9 mouse cellular contexts compared by ENCODE assay signal in genomic region chr5:137654746-137655145, GRCm38 (mm10). TPM values are rescaled to one million over a fixed set of nuclear protein-coding genes. Genes with fewer than 3 reads are reported as not detected.
A peak's percentile ranks its signal among the peaks of the same experiment; 100 is the strongest.
DNase-seq lines count a peak whose midpoint lies in the region; ATAC-seq and TF ChIP-seq lines count a peak whose summit lies in the region.
"Had no signal": no experiment of that assay in that cellular context is flagged by ENCODE, and none has a peak within 500 bp of the region (broad histone marks: within the 10 kb centered on the region; RNA-seq: fewer than 3 reads in every experiment).

No protein-coding gene starts in this region.

- H3K4me2 ChIP-seq in intestine, embryonic 16.5 days (ENCODE audit: low read depth, low read length): no peak overlapping the region
- H3K4me2 ChIP-seq: lung, embryonic 15.5 days had no signal

- no peaks in the 10 kb centered on the region for H3K9me3 ChIP-seq in intestine, embryonic 16.5 days (ENCODE audit: control insufficient read depth, low read length)
- H3K9me3 ChIP-seq: lung, embryonic 15.5 days had no signal

- TF ChIP-seq CTCF in bone marrow, adult 2 months (IDR thresholded peaks at IDR 0.05; ENCODE audit: control insufficient read depth, insufficient read depth, low read length): 0 out of 2 replicates have a peak, but pooled peaks have one; percentile 13

- H3K27me3 ChIP-seq in intestine, embryonic 16.5 days (replicated peaks; ENCODE audit: control insufficient read depth, insufficient read depth, low read length): no peaks in the 10 kb centered on the region
- H3K27me3 ChIP-seq: lung, embryonic 15.5 days had no signal

- ATAC-seq in cerebellum, adult (ENCODE audit: insufficient number of reproducible peaks, low FRiP score, low TSS enrichment): no peak
- ATAC-seq in intestine, embryonic 16.5 days: no peak

- H3K9ac ChIP-seq in intestine, embryonic 16.5 days (ENCODE audit: low read depth, low read length): no peak overlapping the region
- H3K9ac ChIP-seq: lung, embryonic 15.5 days had no signal

- peaks cover 11% of the 10 kb centered on the region for H3K36me3 ChIP-seq in intestine, embryonic 16.5 days (ENCODE audit: control insufficient read depth, insufficient read depth, low read length)

- no peak overlapping the region for H3K4me3 ChIP-seq in bone marrow, adult 2 months (replicated peaks; ENCODE audit: control insufficient read depth, low read depth, low read length)
- no peak overlapping the region for H3K4me3 ChIP-seq in intestine, embryonic 16.5 days (ENCODE audit: low read length)
- H3K4me3 ChIP-seq: lung, embryonic 15.5 days had no signal

- 69% methylated on average over 7 of the region's 7 CpGs for WGBS in bone marrow, adult 2 months
- 75% methylated on average over 7 of the region's 7 CpGs for WGBS in intestine, embryonic 16.5 days

- no peak overlapping the region for H3K27ac ChIP-seq in bone marrow, adult 2 months (ENCODE audit: control insufficient read depth, insufficient read depth, low read depth, low read length, poor library complexity)
- no peak overlapping the region for H3K27ac ChIP-seq in intestine, embryonic 16.5 days (ENCODE audit: low read length)
- H3K27ac ChIP-seq: lung, embryonic 15.5 days had no signal

- DNase-seq in heart, postnatal 4 days: peak; percentile 51
- no peak for DNase-seq in heart, postnatal 36 days
- peak; percentile 53 for DNase-seq in thymus, postnatal 0 days (ENCODE audit: low spot score)
- no peak for DNase-seq in thymus, adult 18-20 months
- no peak for DNase-seq in right cerebral cortex, adult 18-20 months

- no peak for TF ChIP-seq POLR2A in bone marrow, adult 2 months (IDR thresholded peaks at IDR 0.05; ENCODE audit: borderline replicate concordance, control insufficient read depth, low read depth, low read length)

- intact Hi-C loops in heart, postnatal 36 days (cut with DNase I): no loop called here

- H3K4me1 ChIP-seq in bone marrow, adult 2 months (ENCODE audit: control insufficient read depth, insufficient read depth, low read length): no peaks in the 10 kb centered on the region
- peaks cover 13% of the 10 kb centered on the region for H3K4me1 ChIP-seq in intestine, embryonic 16.5 days (ENCODE audit: control insufficient read depth, insufficient read depth, low read length)

RNA-seq across cellular contexts. Expression of gene Irs3, which starts 9.2 kb away (rescaled TPM):
- total RNA-seq in heart, postnatal 4 days (2021): not detected
- total RNA-seq in heart, postnatal 36 days (2021): under 1 TPM; 0.14 to 0.75 TPM
- 0.09 TPM in 1 of 2 replicates, not detected in the other for polyA plus RNA-seq in thymus, postnatal 0 days (2015; fragmentation: Nextera tagmentation; extraction: Ambion mirVana)
- 0.77 TPM in 1 of 2 replicates, not detected in the other for polyA plus RNA-seq in bone marrow, adult 2 months (2011; ENCODE audit: insufficient read depth, insufficient read length, low replicate concordance, missing spikeins)
- polyA plus RNA-seq in intestine, embryonic 16.5 days (2015; fragmentation: Nextera tagmentation; extraction: Ambion mirVana): 0.23 and 0.27 TPM in 2 replicates

RNA-seq across cellular contexts. Expression of gene Sap25, which starts 13.6 kb away (rescaled TPM):
- 1 to 10 TPM; 1.8 to 2.2 TPM for total RNA-seq in heart, postnatal 4 days (2021)
- 1 to 10 TPM; 1.2 to 1.7 TPM for total RNA-seq in heart, postnatal 36 days (2021)
- polyA plus RNA-seq in thymus, postnatal 0 days (2015; fragmentation: Nextera tagmentation; extraction: Ambion mirVana): 30.0 and 32.9 TPM in 2 replicates
- 65.6 and 161 TPM in 2 replicates for polyA plus RNA-seq in bone marrow, adult 2 months (2011; ENCODE audit: insufficient read depth, insufficient read length, low replicate concordance, missing spikeins)
- 6.4 and 8.1 TPM in 2 replicates for polyA plus RNA-seq in intestine, embryonic 16.5 days (2015; fragmentation: Nextera tagmentation; extraction: Ambion mirVana)

RNA-seq across cellular contexts. Expression of gene Gm20605, which starts 25.8 kb away (rescaled TPM):
- total RNA-seq in heart, postnatal 4 days (2021): 1 to 10 TPM; 4.8 to 6.6 TPM
- total RNA-seq in heart, postnatal 36 days (2021): 1 to 10 TPM; 3.9 to 4.9 TPM
- 16.7 and 20.8 TPM in 2 replicates for polyA plus RNA-seq in thymus, postnatal 0 days (2015; fragmentation: Nextera tagmentation; extraction: Ambion mirVana)
- 24.9 and 41.6 TPM in 2 replicates for polyA plus RNA-seq in bone marrow, adult 2 months (2011; ENCODE audit: insufficient read depth, insufficient read length, low replicate concordance, missing spikeins)
- polyA plus RNA-seq in intestine, embryonic 16.5 days (2015; fragmentation: Nextera tagmentation; extraction: Ambion mirVana): 10.8 and 12.2 TPM in 2 replicates

RNA-seq across cellular contexts. Expression of gene Lrch4, which starts 25.8 kb away (rescaled TPM):
- 10 to 100 TPM; 19.2 to 21.6 TPM for total RNA-seq in heart, postnatal 4 days (2021)
- total RNA-seq in heart, postnatal 36 days (2021): 10 to 100 TPM; 18.4 to 20.5 TPM
- polyA plus RNA-seq in thymus, postnatal 0 days (2015; fragmentation: Nextera tagmentation; extraction: Ambion mirVana): 201 and 205 TPM in 2 replicates
- polyA plus RNA-seq in bone marrow, adult 2 months (2011; ENCODE audit: insufficient read depth, insufficient read length, low replicate concordance, missing spikeins): 36.1 and 108 TPM in 2 replicates
- 34.5 and 37.8 TPM in 2 replicates for polyA plus RNA-seq in intestine, embryonic 16.5 days (2015; fragmentation: Nextera tagmentation; extraction: Ambion mirVana)

RNA-seq across cellular contexts. Expression of gene Fbxo24, which starts 25.9 kb away (rescaled TPM):
- total RNA-seq in heart, postnatal 4 days (2021): under 1 TPM; 0.21 to 0.25 TPM
- total RNA-seq in heart, postnatal 36 days (2021): under 1 TPM; 0.16 to 0.31 TPM
- polyA plus RNA-seq in thymus, postnatal 0 days (2015; fragmentation: Nextera tagmentation; extraction: Ambion mirVana): 0.05 and 0.14 TPM in 2 replicates
- polyA plus RNA-seq in bone marrow, adult 2 months (2011; ENCODE audit: insufficient read depth, insufficient read length, low replicate concordance, missing spikeins): 0.41 TPM in 1 of 2 replicates, not detected in the other
- polyA plus RNA-seq in intestine, embryonic 16.5 days (2015; fragmentation: Nextera tagmentation; extraction: Ambion mirVana): 0.26 and 0.37 TPM in 2 replicates

Comparison
In these comparisons a context has a peak if more than half of its experiments do, and no peak if none do; other contexts are left out.
1. DNase-seq: peak in heart, postnatal 4 days (single experiment) and thymus, postnatal 0 days (single experiment); none in heart, postnatal 36 days (0 of 2), thymus, adult 18-20 months (0 of 2) and right cerebral cortex, adult 18-20 months (single experiment).